In genomic region chr10:80761821-80762220, GRCm38 (mm10) we compare ENCODE assay signal across 18 mouse cellular contexts. TPM values are rescaled to one million over a fixed set of nuclear protein-coding genes. Genes with fewer than 3 reads are reported as not detected.
A peak's percentile ranks its signal among the peaks of the same experiment; 100 is the strongest.
DNase-seq lines count a peak whose midpoint lies in the region; ATAC-seq and TF ChIP-seq lines count a peak whose summit lies in the region.
"Had no signal": no experiment of that assay in that cellular context is flagged by ENCODE, and none has a peak within 500 bp of the region (broad histone marks: within the 10 kb centered on the region; RNA-seq: fewer than 3 reads in every experiment).

No protein-coding gene starts in this region.

- H3K9ac ChIP-seq in embryonic facial prominence, embryonic 13.5 days, result 0 out of 2 replicates have a peak overlapping the region, but pooled peaks have one; percentile 3
- 0 out of 2 replicates have a peak overlapping the region, but pooled peaks have one; percentile 14 for H3K9ac ChIP-seq in kidney, embryonic 16.5 days (replicated peaks; ENCODE audit: low read length)
- H3K9ac ChIP-seq in kidney, embryonic 15.5 days, result no peak overlapping the region
- 0 out of 2 replicates have a peak overlapping the region, but pooled peaks have one; percentile 5 for H3K9ac ChIP-seq in liver, postnatal 0 days (replicated peaks)
- H3K9ac ChIP-seq in liver, embryonic 11.5 days (ENCODE audit: low read depth, low read length), result no peak overlapping the region
- H3K9ac ChIP-seq: embryonic facial prominence, embryonic 12.5 days; forebrain, embryonic 12.5 days; hindbrain, embryonic 12.5 days; hindbrain, embryonic 15.5 days had no signal

- no peak for DNase-seq in embryonic facial prominence, embryonic 10.5 days (ENCODE audit: low spot score)
- no peak for DNase-seq in liver, postnatal 0 days
- no peak for DNase-seq in liver, embryonic 11.5 days (ENCODE audit: low spot score)
- DNase-seq: adrenal gland, adult 8-10 months; cerebellum, adult 18-20 months; gastrocnemius, postnatal 25 days; heart, adult 18-20 months had no signal

- no peaks in the 10 kb centered on the region for H3K27me3 ChIP-seq in embryonic facial prominence, embryonic 13.5 days
- H3K27me3 ChIP-seq in embryonic facial prominence, embryonic 10.5 days (replicated peaks; ENCODE audit: low read depth, poor library complexity, severe bottlenecking), result no peaks in the 10 kb centered on the region
- H3K27me3 ChIP-seq in kidney, embryonic 16.5 days (ENCODE audit: insufficient read depth, low read length), result no peaks in the 10 kb centered on the region
- no peaks in the 10 kb centered on the region for H3K27me3 ChIP-seq in kidney, embryonic 15.5 days
- H3K27me3 ChIP-seq in liver, postnatal 0 days (ENCODE audit: insufficient read depth, low read length), result no peaks in the 10 kb centered on the region
- H3K27me3 ChIP-seq in liver, embryonic 11.5 days (replicated peaks; ENCODE audit: control insufficient read depth, insufficient read depth, low read length), result no peaks in the 10 kb centered on the region
- H3K27me3 ChIP-seq: embryonic facial prominence, embryonic 12.5 days; forebrain, embryonic 12.5 days; hindbrain, embryonic 12.5 days; hindbrain, embryonic 15.5 days had no signal

- H3K27ac ChIP-seq in embryonic facial prominence, embryonic 13.5 days, result no peak overlapping the region
- no peak overlapping the region for H3K27ac ChIP-seq in embryonic facial prominence, embryonic 10.5 days (replicated peaks)
- no peak overlapping the region for H3K27ac ChIP-seq in kidney, embryonic 16.5 days (ENCODE audit: low read length)
- H3K27ac ChIP-seq in kidney, embryonic 15.5 days, result no peak overlapping the region
- H3K27ac ChIP-seq in liver, postnatal 0 days (ENCODE audit: low read depth), result no peak overlapping the region
- H3K27ac ChIP-seq in liver, embryonic 11.5 days (ENCODE audit: low read depth, low read length), result no peak overlapping the region
- H3K27ac ChIP-seq: embryonic facial prominence, embryonic 12.5 days; forebrain, embryonic 12.5 days; hindbrain, embryonic 12.5 days; hindbrain, embryonic 15.5 days had no signal

- no peak for TF ChIP-seq EP300 in liver, postnatal 0 days (IDR thresholded peaks at IDR 0.05; ENCODE audit: low read depth)

- no peaks in the 10 kb centered on the region for H3K9me3 ChIP-seq in embryonic facial prominence, embryonic 13.5 days
- no peaks in the 10 kb centered on the region for H3K9me3 ChIP-seq in embryonic facial prominence, embryonic 10.5 days
- H3K9me3 ChIP-seq in kidney, embryonic 16.5 days (ENCODE audit: low read length), result no peaks in the 10 kb centered on the region
- no peaks in the 10 kb centered on the region for H3K9me3 ChIP-seq in kidney, embryonic 15.5 days (replicated peaks)
- H3K9me3 ChIP-seq in liver, postnatal 0 days (ENCODE audit: low read length), result no peaks in the 10 kb centered on the region
- H3K9me3 ChIP-seq in liver, embryonic 11.5 days (ENCODE audit: control insufficient read depth, low read length), result no peaks in the 10 kb centered on the region
- H3K9me3 ChIP-seq: embryonic facial prominence, embryonic 12.5 days; forebrain, embryonic 12.5 days; hindbrain, embryonic 12.5 days; hindbrain, embryonic 15.5 days had no signal

- no peak overlapping the region for H3K4me3 ChIP-seq in embryonic facial prominence, embryonic 13.5 days
- H3K4me3 ChIP-seq in embryonic facial prominence, embryonic 10.5 days, result no peak overlapping the region
- H3K4me3 ChIP-seq in kidney, embryonic 16.5 days (ENCODE audit: low read length), result no peak overlapping the region
- H3K4me3 ChIP-seq in kidney, embryonic 15.5 days (replicated peaks), result no peak overlapping the region
- no peak overlapping the region for H3K4me3 ChIP-seq in liver, postnatal 0 days (ENCODE audit: low read depth, low read length)
- no peak overlapping the region for H3K4me3 ChIP-seq in liver, embryonic 11.5 days (ENCODE audit: low read depth, low read length)
- H3K4me3 ChIP-seq: embryonic facial prominence, embryonic 12.5 days; erythroblast, embryonic 14.5 days; forebrain, embryonic 12.5 days; hindbrain, embryonic 12.5 days; hindbrain, embryonic 15.5 days had no signal

- no peak for TF ChIP-seq CTCF in liver, postnatal 0 days (IDR thresholded peaks at IDR 0.05; ENCODE audit: low read depth)

- peaks cover 28% of the 10 kb centered on the region for H3K36me3 ChIP-seq in embryonic facial prominence, embryonic 13.5 days
- H3K36me3 ChIP-seq in embryonic facial prominence, embryonic 10.5 days (replicated peaks), result peaks cover 43% of the 10 kb centered on the region
- H3K36me3 ChIP-seq in kidney, embryonic 16.5 days (ENCODE audit: insufficient read depth, low read length), result no peaks in the 10 kb centered on the region
- H3K36me3 ChIP-seq in kidney, embryonic 15.5 days, result peaks cover 20% of the 10 kb centered on the region
- peaks cover 17% of the 10 kb centered on the region for H3K36me3 ChIP-seq in liver, postnatal 0 days (replicated peaks; ENCODE audit: insufficient read depth, low read length)
- H3K36me3 ChIP-seq in liver, embryonic 11.5 days (ENCODE audit: control insufficient read depth, insufficient read depth, low read length), result peaks cover 15% of the 10 kb centered on the region

- ATAC-seq in embryonic facial prominence, embryonic 13.5 days (ENCODE audit: insufficient number of reproducible peaks, insufficient read depth, low FRiP score, low TSS enrichment, low read depth), result no peak
- ATAC-seq in kidney, embryonic 16.5 days (ENCODE audit: low FRiP score, low TSS enrichment), result no peak
- no peak for ATAC-seq in kidney, embryonic 15.5 days (replicated peaks; ENCODE audit: low FRiP score)
- no peak for ATAC-seq in liver, postnatal 0 days
- ATAC-seq in liver, embryonic 11.5 days (replicated peaks; ENCODE audit: low FRiP score), result no peak
- ATAC-seq in cerebellum, adult (ENCODE audit: insufficient number of reproducible peaks, low FRiP score, low TSS enrichment), result no peak
- ATAC-seq: activated CD4-positive, CD25-positive, alpha-beta regulatory T cell, adult 4 months; forebrain, embryonic 16.5 days had no signal

- 71% methylated on average over 3 of the region's 3 CpGs for WGBS in embryonic facial prominence, embryonic 13.5 days
- 77% methylated on average over 3 of the region's 3 CpGs for WGBS in embryonic facial prominence, embryonic 10.5 days
- WGBS in kidney, embryonic 16.5 days, result 34% methylated on average over 3 of the region's 3 CpGs
- 56% methylated on average over 3 of the region's 3 CpGs for WGBS in kidney, embryonic 15.5 days
- WGBS in liver, postnatal 0 days (ENCODE audit: insufficient replicate concordance), result 78% methylated on average over 3 of the region's 3 CpGs
- 75% methylated on average over 3 of the region's 3 CpGs for WGBS in liver, embryonic 11.5 days

- no peak overlapping the region for H3K4me2 ChIP-seq in embryonic facial prominence, embryonic 13.5 days
- H3K4me2 ChIP-seq in kidney, embryonic 16.5 days (replicated peaks; ENCODE audit: low read depth, low read length), result no peak overlapping the region
- H3K4me2 ChIP-seq in kidney, embryonic 15.5 days, result no peak overlapping the region
- no peak overlapping the region for H3K4me2 ChIP-seq in liver, postnatal 0 days (ENCODE audit: low read depth, low read length)
- no peak overlapping the region for H3K4me2 ChIP-seq in liver, embryonic 11.5 days
- H3K4me2 ChIP-seq: embryonic facial prominence, embryonic 12.5 days; forebrain, embryonic 12.5 days; hindbrain, embryonic 12.5 days; hindbrain, embryonic 15.5 days had no signal

- H3K4me1 ChIP-seq in embryonic facial prominence, embryonic 13.5 days, result peaks cover 30% of the 10 kb centered on the region
- peaks cover 55% of the 10 kb centered on the region for H3K4me1 ChIP-seq in embryonic facial prominence, embryonic 10.5 days
- H3K4me1 ChIP-seq in kidney, embryonic 16.5 days (ENCODE audit: insufficient read depth, low read length), result peaks cover 25% of the 10 kb centered on the region
- peaks cover 46% of the 10 kb centered on the region for H3K4me1 ChIP-seq in kidney, embryonic 15.5 days
- peaks cover 52% of the 10 kb centered on the region for H3K4me1 ChIP-seq in liver, postnatal 0 days (ENCODE audit: insufficient read depth)
- H3K4me1 ChIP-seq in liver, embryonic 11.5 days (replicated peaks; ENCODE audit: control insufficient read depth, insufficient read depth, low read length), result peaks cover 43% of the 10 kb centered on the region

RNA-seq across cellular contexts. Expression of gene Dot1l, which starts 6.8 kb away (rescaled TPM):
- 17.9 and 18.5 TPM in 2 replicates for polyA plus RNA-seq in embryonic facial prominence, embryonic 13.5 days (2015; fragmentation: Nextera tagmentation; extraction: Ambion mirVana)
- polyA plus RNA-seq in embryonic facial prominence, embryonic 10.5 days (2016; fragmentation: Nextera tagmentation; extraction: Ambion mirVana), result 23.5 and 25.0 TPM in 2 replicates
- 17.3 and 20.7 TPM in 2 replicates for polyA plus RNA-seq in kidney, embryonic 16.5 days (2015; fragmentation: Nextera tagmentation; extraction: Ambion mirVana)
- polyA plus RNA-seq in kidney, embryonic 15.5 days (2015; fragmentation: Nextera tagmentation; extraction: Ambion mirVana), result 17.3 and 21.8 TPM in 2 replicates
- polyA plus RNA-seq in liver, postnatal 0 days (2015; fragmentation: Nextera tagmentation; extraction: Ambion mirVana), result 4.6 TPM in 2 replicates
- polyA plus RNA-seq in liver, embryonic 11.5 days (2014; fragmentation: Nextera tagmentation; extraction: Ambion mirVana), result 23.9 and 28.2 TPM in 2 replicates

RNA-seq across cellular contexts. Expression of gene Ap3d1, which starts 19.8 kb away (rescaled TPM):
- polyA plus RNA-seq in embryonic facial prominence, embryonic 13.5 days (2015; fragmentation: Nextera tagmentation; extraction: Ambion mirVana), result 73.3 and 73.5 TPM in 2 replicates
- polyA plus RNA-seq in embryonic facial prominence, embryonic 10.5 days (2016; fragmentation: Nextera tagmentation; extraction: Ambion mirVana), result 60.5 and 61.5 TPM in 2 replicates
- polyA plus RNA-seq in kidney, embryonic 16.5 days (2015; fragmentation: Nextera tagmentation; extraction: Ambion mirVana), result 67.7 and 68.8 TPM in 2 replicates
- polyA plus RNA-seq in kidney, embryonic 15.5 days (2015; fragmentation: Nextera tagmentation; extraction: Ambion mirVana), result 68.1 and 70.9 TPM in 2 replicates
- 16.4 and 19.0 TPM in 2 replicates for polyA plus RNA-seq in liver, postnatal 0 days (2015; fragmentation: Nextera tagmentation; extraction: Ambion mirVana)
- 53.1 and 53.2 TPM in 2 replicates for polyA plus RNA-seq in liver, embryonic 11.5 days (2014; fragmentation: Nextera tagmentation; extraction: Ambion mirVana)

RNA-seq across cellular contexts. Expression of gene Sf3a2, which starts 36.2 kb away (rescaled TPM):
- polyA plus RNA-seq in embryonic facial prominence, embryonic 13.5 days (2015; fragmentation: Nextera tagmentation; extraction: Ambion mirVana), result 75.6 and 78.9 TPM in 2 replicates
- 114 and 127 TPM in 2 replicates for polyA plus RNA-seq in embryonic facial prominence, embryonic 10.5 days (2016; fragmentation: Nextera tagmentation; extraction: Ambion mirVana)
- polyA plus RNA-seq in kidney, embryonic 16.5 days (2015; fragmentation: Nextera tagmentation; extraction: Ambion mirVana), result 71.2 and 87.3 TPM in 2 replicates
- polyA plus RNA-seq in kidney, embryonic 15.5 days (2015; fragmentation: Nextera tagmentation; extraction: Ambion mirVana), result 78.2 and 92.6 TPM in 2 replicates
- polyA plus RNA-seq in liver, postnatal 0 days (2015; fragmentation: Nextera tagmentation; extraction: Ambion mirVana), result 20.9 and 22.2 TPM in 2 replicates
- polyA plus RNA-seq in liver, embryonic 11.5 days (2014; fragmentation: Nextera tagmentation; extraction: Ambion mirVana), result 116 and 121 TPM in 2 replicates

RNA-seq across cellular contexts. Expression of gene Plekhj1, which starts 36.6 kb away (rescaled TPM):
- 118 and 125 TPM in 2 replicates for polyA plus RNA-seq in embryonic facial prominence, embryonic 13.5 days (2015; fragmentation: Nextera tagmentation; extraction: Ambion mirVana)
- 181 and 184 TPM in 2 replicates for polyA plus RNA-seq in embryonic facial prominence, embryonic 10.5 days (2016; fragmentation: Nextera tagmentation; extraction: Ambion mirVana)
- polyA plus RNA-seq in kidney, embryonic 16.5 days (2015; fragmentation: Nextera tagmentation; extraction: Ambion mirVana), result 123 and 129 TPM in 2 replicates
- 126 and 130 TPM in 2 replicates for polyA plus RNA-seq in kidney, embryonic 15.5 days (2015; fragmentation: Nextera tagmentation; extraction: Ambion mirVana)
- 42.0 and 43.7 TPM in 2 replicates for polyA plus RNA-seq in liver, postnatal 0 days (2015; fragmentation: Nextera tagmentation; extraction: Ambion mirVana)
- 178 and 188 TPM in 2 replicates for polyA plus RNA-seq in liver, embryonic 11.5 days (2014; fragmentation: Nextera tagmentation; extraction: Ambion mirVana)

RNA-seq across cellular contexts. Expression of gene Amh, which starts 43.2 kb away (rescaled TPM):
- not detected in 2 replicates for polyA plus RNA-seq in embryonic facial prominence, embryonic 13.5 days (2015; fragmentation: Nextera tagmentation; extraction: Ambion mirVana)
- 0.11 and 0.17 TPM in 2 replicates for polyA plus RNA-seq in embryonic facial prominence, embryonic 10.5 days (2016; fragmentation: Nextera tagmentation; extraction: Ambion mirVana)
- polyA plus RNA-seq in kidney, embryonic 16.5 days (2015; fragmentation: Nextera tagmentation; extraction: Ambion mirVana), result 0.70 TPM in 1 of 2 replicates, not detected in the other
- polyA plus RNA-seq in kidney, embryonic 15.5 days (2015; fragmentation: Nextera tagmentation; extraction: Ambion mirVana), result 0.09 TPM in 1 of 2 replicates, not detected in the other
- 0.06 TPM in 1 of 2 replicates, not detected in the other for polyA plus RNA-seq in liver, postnatal 0 days (2015; fragmentation: Nextera tagmentation; extraction: Ambion mirVana)
- 0.14 TPM in 1 of 2 replicates, not detected in the other for polyA plus RNA-seq in liver, embryonic 11.5 days (2014; fragmentation: Nextera tagmentation; extraction: Ambion mirVana)
- polyA plus RNA-seq: activated CD4-positive, CD25-positive, alpha-beta regulatory T cell, adult 4 months; embryonic facial prominence, embryonic 12.5 days; forebrain, embryonic 12.5 days; forebrain, embryonic 16.5 days; hindbrain, embryonic 12.5 days had no signal

Comparison
In these comparisons a context has a peak if more than half of its experiments do, and no peak if none do; other contexts are left out.
1. H3K9ac ChIP-seq: peak in embryonic facial prominence, embryonic 13.5 days (single experiment), kidney, embryonic 16.5 days (single experiment) and liver, postnatal 0 days (single experiment); none in kidney, embryonic 15.5 days (single experiment) and liver, embryonic 11.5 days (single experiment).